Mouse (Mus musculus): ENCODE data around the gene Rasgef1b.

- TF ChIP-seq CTCF (IDR thresholded peaks at IDR 0.05) (no peak), EP300 (IDR thresholded peaks at IDR 0.05) (no peak)
Observed at GRCm38 (mm10) chr5:99758859-99759258, 30.0 kb upstream of the Rasgef1b start.

All from lung, postnatal 0 days (tissue).